Mouse (Mus musculus) stomach, embryonic 16.5 days (tissue): ENCODE data around the gene Kcnt2. TPM values are rescaled to one million over a fixed set of nuclear protein-coding genes. Genes with fewer than 3 reads are reported as not detected.

Experiments used
- ATAC-seq: fragments of 200-750 bp; cut with Nextera tagmentation; 2 replicates; pipeline ENCODE4 v1.8.0; 2017; ENCODE audit warnings: moderate number of reproducible peaks, moderate TSS enrichment; ENCODE audit not compliant: insufficient read depth, low FRiP score
- H3K27ac ChIP-seq: fragments of 300-500 bp; sonication (generic); 2 replicates; pipeline ENCODE4 v1.5.1; 2014; ENCODE audit warnings: low read length
- H3K27me3 ChIP-seq: fragments of 300-500 bp; sonication (generic); 2 replicates; pipeline ENCODE4 v1.6.1; 2014; ENCODE audit warnings: low read length, control low read depth, mixed read lengths; ENCODE audit not compliant: control insufficient read depth, insufficient read depth
- H3K36me3 ChIP-seq: fragments of 300-500 bp; sonication (generic); 2 replicates; pipeline ENCODE4 v1.6.1; 2014; ENCODE audit warnings: low read length; ENCODE audit not compliant: control insufficient read depth, insufficient read depth
- H3K4me1 ChIP-seq: fragments of 300-500 bp; sonication (generic); 2 replicates; pipeline ENCODE4 v1.6.1; 2014; ENCODE audit warnings: low read length, control low read depth, mixed read lengths; ENCODE audit not compliant: control insufficient read depth, insufficient read depth
- H3K4me2 ChIP-seq: fragments of 300-500 bp; sonication (generic); 2 replicates; pipeline ENCODE4 v1.6.1; 2014; ENCODE audit warnings: low read depth, low read length, mixed read lengths
- H3K4me3 ChIP-seq: fragments of 300-500 bp; sonication (generic); replicated peaks from 2 replicates; pipeline ENCODE4 v1.5.1; 2014; ENCODE audit warnings: mild to moderate bottlenecking, low read length
- H3K9ac ChIP-seq: fragments of 300-500 bp; sonication (generic); 2 replicates; pipeline ENCODE4 v1.6.1; 2014; ENCODE audit warnings: low read length
- H3K9me3 ChIP-seq: fragments of 300-500 bp; sonication (generic); replicated peaks from 2 replicates; pipeline ENCODE4 v1.6.1; 2016; ENCODE audit warnings: low read length, control low read depth; ENCODE audit not compliant: control insufficient read depth
- WGBS: fragments of 180-500 bp; shearing (Covaris S2); extraction: QIAGEN DNeasy Blood & Tissue Kit; methylation state at CpG from one replicate; pipeline ENCODE4 v1.1.7; 2014; 5-methylcytosine and 5-hydroxymethylcytosine counted together
- polyA plus RNA-seq: library from polyadenylated mRNA; unstranded; fragments of >200 nt; fragmentation: Nextera tagmentation; extraction: Ambion mirVana; gene quantifications from 2 replicates; pipeline ENCODE4 v1.2.1, GENCODE M21; 2015

Gene Kcnt2
- polyA plus RNA-seq, result 3.0 and 3.3 TPM in 2 replicates

DNA sequence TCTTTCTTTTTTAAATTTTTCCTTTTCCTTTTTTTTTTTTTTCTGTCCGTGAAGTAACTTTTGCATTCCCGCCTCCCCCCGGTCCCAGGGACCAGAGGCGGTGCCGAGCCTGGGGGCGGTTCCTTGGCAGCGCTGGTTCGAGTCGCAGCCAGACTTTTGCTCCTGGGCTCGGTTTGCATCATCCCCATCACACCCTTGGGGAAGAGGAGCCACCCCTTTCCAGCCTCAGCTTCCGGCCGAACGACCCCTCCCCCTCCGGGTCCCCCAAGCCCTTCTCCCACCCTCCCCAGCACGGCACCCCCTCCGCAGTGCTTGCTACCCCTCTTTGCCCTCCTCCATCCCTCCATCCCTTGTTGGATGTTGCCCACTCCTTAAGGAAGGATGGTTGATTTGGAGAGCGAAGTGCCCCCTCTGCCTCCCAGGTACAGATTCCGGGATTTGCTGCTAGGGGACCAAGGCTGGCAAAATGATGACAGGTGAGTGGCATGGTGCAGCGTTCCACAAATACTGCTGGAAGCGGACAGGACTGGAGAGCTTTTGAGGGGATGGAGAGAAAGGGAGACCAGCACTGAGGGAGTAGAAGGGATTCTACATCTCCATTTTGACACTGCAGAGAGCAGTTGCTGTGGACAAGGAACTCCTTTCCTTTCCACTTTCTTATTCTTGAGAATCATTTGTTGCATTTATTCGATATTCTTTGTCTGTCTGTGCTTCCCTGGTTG lies at the start of gene Kcnt2:
Kcnt2 (plus strand) TSS at position 283 of the 722 bp plus-strand sequence.
- H3K9me3 ChIP-seq, result no peaks in the 10 kb centered on the region
- peak; percentile 50; the same call in 1 of the 2 replicates for ATAC-seq
- WGBS, result 1% methylated on average over 21 of the region's 21 CpGs
- H3K4me2 ChIP-seq, result peak within 1 kb of the TSS; percentile 74
- peaks cover 5% of the 10 kb centered on the region; the same call in 1 of the 2 replicates for H3K4me1 ChIP-seq
- no peaks in the 10 kb centered on the region for H3K36me3 ChIP-seq
- H3K9ac ChIP-seq, result peak within 1 kb of the TSS; percentile 66
- H3K27ac ChIP-seq, result no peak within 1 kb of the TSS
- H3K4me3 ChIP-seq, result peak within 1 kb of the TSS; percentile 57
- no peaks in the 10 kb centered on the region for H3K27me3 ChIP-seq

DNA sequence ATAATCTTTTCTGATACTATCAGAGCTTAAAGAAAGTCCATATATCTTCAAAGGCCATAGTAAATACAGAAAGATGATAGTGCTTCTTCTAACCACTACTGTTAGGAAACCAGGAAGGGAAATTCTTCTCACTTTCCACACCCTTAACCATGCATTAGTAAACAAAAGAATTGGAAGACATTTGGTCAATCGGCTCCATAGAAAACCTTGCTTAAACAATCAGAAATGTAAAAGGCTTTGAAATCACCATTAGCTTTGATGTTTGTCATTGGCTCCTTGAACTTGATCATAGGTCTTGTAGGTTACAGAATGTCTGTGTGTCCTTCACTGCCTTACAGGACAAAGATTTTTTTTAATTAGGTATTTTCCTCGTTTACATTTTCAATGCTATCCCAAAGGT lies 40.6 kb upstream of the Kcnt2 start:
- ATAC-seq, result no peak
- Histone ChIP-seq H3K9me3 (no peaks in the 10 kb centered on the region), H3K27me3 (no peaks in the 10 kb centered on the region), H3K27ac (no peak overlapping the region), H3K4me2 (no peak overlapping the region), H3K9ac (no peak overlapping the region), H3K36me3 (no peaks in the 10 kb centered on the region), H3K4me3 (no peak overlapping the region), H3K4me1 (no peaks in the 10 kb centered on the region)
- whole genome bisulfite sequencing, result 72% methylated on average over 2 of the region's 2 CpGs

DNA sequence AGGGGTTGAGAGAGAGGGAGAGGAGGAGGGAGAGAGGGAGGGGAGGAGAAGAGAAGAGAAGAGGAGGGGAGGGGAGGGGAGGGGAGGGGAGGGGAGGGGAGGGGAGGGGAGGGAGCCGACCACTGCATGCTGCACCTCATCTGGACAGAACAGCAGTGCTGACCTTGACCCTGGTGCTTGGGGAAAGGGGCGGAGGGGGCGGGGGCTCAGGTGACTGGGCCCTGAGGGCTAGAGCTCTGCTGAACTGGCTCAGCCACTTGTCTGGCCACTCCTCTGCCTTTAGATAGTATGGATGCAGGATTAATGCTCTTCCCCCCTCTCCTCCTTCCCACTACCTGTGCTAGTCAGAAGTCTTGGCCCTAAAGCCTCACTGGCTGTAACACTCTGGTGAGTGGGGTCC lies 20.7 kb upstream of the Kcnt2 start:
- Histone ChIP-seq H3K4me2 (no peak overlapping the region), H3K4me3 (no peak overlapping the region), H3K36me3 (no peaks in the 10 kb centered on the region), H3K4me1 (no peaks in the 10 kb centered on the region; the same call in 1 of the 2 replicates), H3K9ac (no peak overlapping the region), H3K27ac (no peak overlapping the region), H3K9me3 (no peaks in the 10 kb centered on the region), H3K27me3 (no peaks in the 10 kb centered on the region)
- whole genome bisulfite sequencing, result 46% methylated on average over 2 of the region's 3 CpGs
- ATAC-seq, result peak; percentile 25; the same call in 1 of the 2 replicates

DNA sequence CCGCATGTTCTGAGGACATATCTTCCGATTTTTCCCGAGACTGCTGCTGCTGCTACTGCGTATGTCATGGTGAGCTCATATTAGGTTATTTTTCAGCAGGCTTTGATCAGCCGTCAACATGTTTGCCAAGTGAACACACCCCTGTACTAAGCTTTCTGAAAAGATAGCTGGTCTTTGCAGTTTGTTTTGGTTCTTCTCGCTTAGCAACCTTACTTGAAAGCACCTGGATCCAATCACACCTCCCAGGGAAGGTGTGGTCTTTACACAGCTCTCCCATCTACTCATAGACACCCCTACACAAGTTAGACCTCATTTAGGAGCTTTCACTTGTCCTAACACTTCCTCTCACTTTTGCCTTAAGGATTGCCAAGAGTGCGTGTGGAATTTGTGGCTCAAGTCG lies 19.3 kb upstream of the Kcnt2 start:
- peak; percentile 73 for ATAC-seq
- H3K9me3 ChIP-seq, result no peaks in the 10 kb centered on the region
- no peaks in the 10 kb centered on the region for H3K36me3 ChIP-seq
- no peaks in the 10 kb centered on the region for H3K27me3 ChIP-seq
- 47% methylated on average over 8 of the region's 8 CpGs for WGBS
- H3K27ac ChIP-seq, result no peak overlapping the region
- no peak overlapping the region for H3K4me3 ChIP-seq
- H3K9ac ChIP-seq, result no peak overlapping the region
- H3K4me1 ChIP-seq, result no peaks in the 10 kb centered on the region; the same call in 1 of the 2 replicates
- no peak overlapping the region for H3K4me2 ChIP-seq

DNA sequence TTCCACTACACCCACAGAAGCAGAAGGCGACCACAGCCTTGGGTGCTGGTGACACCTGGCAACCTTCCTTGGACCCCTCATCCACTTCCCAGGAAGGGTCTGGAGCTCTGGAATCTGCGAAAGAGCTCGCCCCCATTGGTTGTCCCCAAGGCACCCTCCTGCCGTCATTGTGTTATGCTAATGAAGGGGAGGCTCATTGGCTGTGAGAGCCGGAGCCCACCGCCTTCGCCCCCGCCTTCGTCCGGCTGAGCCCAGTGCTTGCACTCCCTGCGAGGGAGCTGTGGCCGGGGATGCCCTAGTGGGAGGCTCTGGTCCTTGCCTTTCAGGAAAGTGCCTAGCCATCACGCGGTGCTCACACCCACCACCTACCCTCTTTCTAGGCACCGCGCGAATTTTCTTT lies 493 bp upstream of the Kcnt2 start:
- Histone ChIP-seq H3K27me3 (no peaks in the 10 kb centered on the region), H3K36me3 (no peaks in the 10 kb centered on the region), H3K4me3 (peak overlapping the region; percentile 57), H3K9ac (peak overlapping the region; percentile 66; the same call in 1 of the 2 replicates), H3K9me3 (no peaks in the 10 kb centered on the region), H3K27ac (no peak overlapping the region), H3K4me1 (peaks cover 4% of the 10 kb centered on the region; the same call in 1 of the 2 replicates), H3K4me2 (peak overlapping the region; percentile 74)
- peak; percentile 97 for ATAC-seq
- WGBS, result 0% methylated on average over 17 of the region's 17 CpGs

DNA sequence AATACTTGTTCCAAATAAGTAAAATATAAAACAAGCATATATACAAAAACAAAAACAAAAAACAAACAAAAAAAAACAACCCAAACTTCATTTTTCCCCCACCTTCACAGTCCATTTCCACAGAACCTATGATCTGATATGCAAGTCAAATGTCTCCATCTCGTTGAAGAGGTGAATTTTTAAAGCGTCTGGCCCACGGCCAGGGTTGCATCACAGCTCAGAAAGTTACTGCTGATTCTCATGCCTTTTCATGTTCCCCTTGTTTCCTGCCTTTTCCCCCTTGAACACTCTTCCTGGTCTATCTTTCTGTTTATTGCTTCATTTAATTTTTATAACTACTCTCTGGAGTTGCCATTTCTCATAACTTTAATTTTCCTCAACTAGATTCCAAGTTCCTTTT lies 18.7 kb downstream of the Kcnt2 start:
- 70% methylated on average over 3 of the region's 3 CpGs for WGBS
- Histone ChIP-seq H3K4me3 (no peak overlapping the region), H3K4me2 (no peak overlapping the region), H3K36me3 (no peaks in the 10 kb centered on the region), H3K27me3 (no peaks in the 10 kb centered on the region), H3K27ac (no peak overlapping the region), H3K4me1 (no peaks in the 10 kb centered on the region), H3K9me3 (no peaks in the 10 kb centered on the region), H3K9ac (no peak overlapping the region)
- no peak for ATAC-seq

DNA sequence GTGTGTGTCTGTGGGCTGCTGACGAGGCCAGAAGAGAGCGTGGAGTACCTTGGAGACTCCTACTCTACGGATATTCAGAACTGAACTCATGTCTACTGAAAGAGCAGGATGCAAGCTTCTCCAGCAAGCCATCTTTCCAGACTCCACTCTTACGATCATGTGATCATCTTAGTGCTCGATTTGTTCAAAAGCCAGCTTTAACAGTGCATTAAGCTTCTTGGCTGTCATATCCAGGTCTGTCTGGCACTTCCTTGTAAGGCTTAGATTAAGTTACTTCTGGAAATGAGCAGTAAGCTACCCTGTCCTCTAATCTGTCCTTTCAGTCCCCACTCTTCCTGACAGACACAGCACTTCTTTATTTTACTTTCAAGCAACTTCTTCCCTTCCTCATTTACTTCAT lies 20.1 kb downstream of the Kcnt2 start:
- Histone ChIP-seq H3K27me3 (no peaks in the 10 kb centered on the region), H3K9ac (no peak overlapping the region), H3K36me3 (no peaks in the 10 kb centered on the region), H3K4me1 (no peaks in the 10 kb centered on the region), H3K27ac (no peak overlapping the region), H3K9me3 (no peaks in the 10 kb centered on the region), H3K4me2 (no peak overlapping the region), H3K4me3 (no peak overlapping the region)
- ATAC-seq, result no peak
- 65% methylated on average over 5 of the region's 5 CpGs for WGBS

DNA sequence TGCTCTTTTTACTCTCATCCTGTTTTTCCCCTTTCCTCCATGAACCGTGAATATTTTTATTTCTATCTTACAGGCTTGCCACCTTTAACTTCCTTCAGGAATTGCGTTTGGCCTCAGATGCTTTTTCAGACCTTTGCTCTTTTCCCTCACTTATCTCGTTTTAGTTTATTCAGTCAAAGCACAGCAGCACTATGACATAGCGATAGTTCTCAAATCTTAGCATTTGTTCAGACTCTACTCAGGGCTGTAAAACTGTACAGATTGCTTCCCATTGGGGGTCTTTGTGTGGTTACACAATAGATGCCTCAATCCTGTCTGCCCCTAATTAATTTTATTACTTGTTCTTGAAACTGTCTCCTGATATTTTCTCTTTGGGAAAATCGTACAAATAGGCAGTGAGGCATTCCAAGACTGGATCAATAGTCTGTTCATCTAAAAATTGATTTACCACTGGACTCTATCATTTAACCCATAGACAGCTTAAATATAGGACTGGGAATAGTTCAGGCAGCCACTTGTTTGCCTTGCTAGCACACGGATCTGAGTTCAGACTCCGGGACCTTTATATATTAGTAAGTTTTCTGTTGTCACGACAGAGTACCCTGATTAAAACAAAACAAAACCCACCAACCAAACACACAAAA lies 20.8 kb downstream of the Kcnt2 start:
- Histone ChIP-seq H3K27ac (no peak overlapping the region), H3K36me3 (no peaks in the 10 kb centered on the region), H3K9ac (no peak overlapping the region), H3K4me3 (no peak overlapping the region), H3K4me2 (no peak overlapping the region), H3K9me3 (no peaks in the 10 kb centered on the region), H3K27me3 (no peaks in the 10 kb centered on the region), H3K4me1 (no peaks in the 10 kb centered on the region)
- 44% methylated on average over 8 of the region's 8 CpGs for WGBS
- ATAC-seq, result no peak

DNA sequence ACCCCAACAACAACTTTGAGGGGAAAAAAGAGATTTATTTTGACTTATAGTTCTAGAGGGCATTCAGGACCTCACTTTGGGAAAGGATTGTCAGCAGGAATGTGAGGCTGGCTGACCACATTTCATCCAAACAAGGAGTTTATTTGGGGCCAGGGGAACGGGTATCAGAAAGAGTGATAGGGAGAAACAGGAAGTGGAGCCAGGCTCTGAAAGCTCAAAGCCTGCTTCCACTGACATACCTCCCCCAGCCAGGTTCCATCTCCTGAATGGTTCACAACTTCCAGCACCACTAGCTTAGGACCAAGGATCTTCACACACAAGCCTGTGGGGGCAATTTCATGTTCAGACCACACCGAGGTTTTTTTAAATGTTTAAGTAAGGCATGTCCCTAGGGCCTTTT lies 21.3 kb downstream of the Kcnt2 start:
- Histone ChIP-seq H3K4me1 (no peaks in the 10 kb centered on the region), H3K27ac (no peak overlapping the region), H3K36me3 (no peaks in the 10 kb centered on the region), H3K4me2 (no peak overlapping the region), H3K9ac (no peak overlapping the region), H3K27me3 (no peaks in the 10 kb centered on the region), H3K9me3 (no peaks in the 10 kb centered on the region), H3K4me3 (no peak overlapping the region)
- no peak for ATAC-seq
- WGBS, result 41% methylated on average over 2 of the region's 2 CpGs
